Mouse (Mus musculus): ENCODE results near the gene Ankrd13d. TPM values are rescaled to one million over a fixed set of nuclear protein-coding genes. Genes with fewer than 3 reads are reported as not detected.

Gene Ankrd13d
- polyA plus RNA-seq, 2 experiments: 11.5 to 25.2 TPM

GRCm38 (mm10) chr19:4290749-4291148 lies 7.8 kb upstream of the Ankrd13d start:
- H3K4me3 ChIP-seq (replicated peaks; ENCODE audit: low read length): no peak overlapping the region
- H3K36me3 ChIP-seq (ENCODE audit: control insufficient read depth, insufficient read depth, low read length): peaks cover 89% of the 10 kb centered on the region
- H3K27me3 ChIP-seq (ENCODE audit: control insufficient read depth, insufficient read depth, low read length): no peaks in the 10 kb centered on the region
- H3K9me3 ChIP-seq (ENCODE audit: control insufficient read depth, low read length): no peaks in the 10 kb centered on the region
- H3K27ac ChIP-seq (replicated peaks; ENCODE audit: low read depth, low read length): no peak overlapping the region
- no peak overlapping the region for H3K4me2 ChIP-seq (replicated peaks; ENCODE audit: low read depth, low read length, severe bottlenecking)
- no peak for ATAC-seq (ENCODE audit: low FRiP score, low read depth)
- H3K9ac ChIP-seq (ENCODE audit: low read depth, low read length, severe bottlenecking): no peak overlapping the region
- TF ChIP-seq POLR2A (IDR thresholded peaks at IDR 0.05; ENCODE audit: borderline replicate concordance, extremely low read depth, insufficient read depth, insufficient read length): no peak
- no peaks in the 10 kb centered on the region for H3K4me1 ChIP-seq (ENCODE audit: control insufficient read depth, insufficient read depth, low read length)
- WGBS: 83% methylated on average over 15 of the region's 15 CpGs
- no peak for DNase-seq (ENCODE audit: low spot score)

- DNase-seq (ENCODE audit: low spot score): no peak
- Histone ChIP-seq H3K4me1 (ENCODE audit: control insufficient read depth, insufficient read depth, low read length) (peaks cover 8% of the 10 kb centered on the region; the same call in 1 of the 2 replicates), H3K4me3 (replicated peaks; ENCODE audit: low read length) (peak overlapping the region; percentile 63), H3K9ac (ENCODE audit: low read depth, low read length, severe bottlenecking) (peak overlapping the region; percentile 75), H3K36me3 (ENCODE audit: control insufficient read depth, insufficient read depth, low read length) (peaks cover 38% of the 10 kb centered on the region), H3K4me2 (replicated peaks; ENCODE audit: low read depth, low read length, severe bottlenecking) (peak overlapping the region; percentile 78), H3K9me3 (ENCODE audit: control insufficient read depth, low read length) (0 out of 2 replicates have a peak, but pooled peaks cover 2% of the 10 kb centered on the region), H3K27me3 (ENCODE audit: control insufficient read depth, insufficient read depth, low read length) (no peaks in the 10 kb centered on the region), H3K27ac (replicated peaks; ENCODE audit: low read depth, low read length) (0 out of 2 replicates have a peak overlapping the region, but pooled peaks have one; percentile 20)
- WGBS: 42% methylated on average over 7 of the region's 7 CpGs
- ATAC-seq (ENCODE audit: low FRiP score, low read depth): no peak
- no peak for TF ChIP-seq POLR2A (IDR thresholded peaks at IDR 0.05; ENCODE audit: borderline replicate concordance, extremely low read depth, insufficient read depth, insufficient read length)
Observed at GRCm38 (mm10) chr19:4283653-4284052, 716 bp upstream of the Ankrd13d start.

GRCm38 (mm10) chr19:4280425-4280824 lies 2.5 kb downstream of the Ankrd13d start:
- Histone ChIP-seq H3K9me3 (ENCODE audit: control insufficient read depth, low read length) (0 out of 2 replicates have a peak, but pooled peaks cover 5% of the 10 kb centered on the region), H3K4me2 (replicated peaks; ENCODE audit: low read depth, low read length, severe bottlenecking) (no peak overlapping the region), H3K27me3 (ENCODE audit: control insufficient read depth, insufficient read depth, low read length) (no peaks in the 10 kb centered on the region), H3K9ac (ENCODE audit: low read depth, low read length, severe bottlenecking) (no peak overlapping the region), H3K36me3 (ENCODE audit: control insufficient read depth, insufficient read depth, low read length) (peaks cover 6% of the 10 kb centered on the region), H3K4me3 (replicated peaks; ENCODE audit: low read length) (no peak overlapping the region), H3K27ac (replicated peaks; ENCODE audit: low read depth, low read length) (no peak overlapping the region), H3K4me1 (ENCODE audit: control insufficient read depth, insufficient read depth, low read length) (peaks cover 8% of the 10 kb centered on the region; the same call in 1 of the 2 replicates)
- no peak for DNase-seq (ENCODE audit: low spot score)
- WGBS: 94% methylated on average over 9 of the region's 9 CpGs
- no peak for ATAC-seq (ENCODE audit: low FRiP score, low read depth)
- TF ChIP-seq POLR2A (IDR thresholded peaks at IDR 0.05; ENCODE audit: borderline replicate concordance, extremely low read depth, insufficient read depth, insufficient read length): no peak

- 100% methylated on average over 1 of the region's 1 CpGs for WGBS
- ATAC-seq (ENCODE audit: low FRiP score, low read depth): no peak
- no peak for TF ChIP-seq POLR2A (IDR thresholded peaks at IDR 0.05; ENCODE audit: borderline replicate concordance, extremely low read depth, insufficient read depth, insufficient read length)
Observed at GRCm38 (mm10) chr19:4279487-4279886, 3.5 kb downstream of the Ankrd13d start.

GRCm38 (mm10) chr19:4270972-4271371 lies 12.0 kb downstream of the Ankrd13d start:
- Histone ChIP-seq H3K4me3 (replicated peaks; ENCODE audit: low read length) (no peak overlapping the region), H3K9ac (ENCODE audit: low read depth, low read length, severe bottlenecking) (no peak overlapping the region), H3K27ac (replicated peaks; ENCODE audit: low read depth, low read length) (no peak overlapping the region), H3K4me2 (replicated peaks; ENCODE audit: low read depth, low read length, severe bottlenecking) (no peak overlapping the region), H3K36me3 (ENCODE audit: control insufficient read depth, insufficient read depth, low read length) (peaks cover 15% of the 10 kb centered on the region; the same call in 1 of the 2 replicates), H3K9me3 (ENCODE audit: control insufficient read depth, low read length) (0 out of 2 replicates have a peak, but pooled peaks cover 2% of the 10 kb centered on the region), H3K4me1 (ENCODE audit: control insufficient read depth, insufficient read depth, low read length) (0 out of 2 replicates have a peak, but pooled peaks cover 6% of the 10 kb centered on the region), H3K27me3 (ENCODE audit: control insufficient read depth, insufficient read depth, low read length) (no peaks in the 10 kb centered on the region)
- no peak for TF ChIP-seq POLR2A (IDR thresholded peaks at IDR 0.05; ENCODE audit: borderline replicate concordance, extremely low read depth, insufficient read depth, insufficient read length)
- DNase-seq (ENCODE audit: low spot score) (no peak), ATAC-seq (ENCODE audit: low FRiP score, low read depth) (no peak)
- WGBS: 93% methylated on average over 11 of the region's 11 CpGs

More at GRCm38 (mm10) chr19:4279487-4279886, 3.5 kb downstream of the Ankrd13d start:
- H3K4me2 ChIP-seq (replicated peaks; ENCODE audit: low read depth, low read length, severe bottlenecking): no peak overlapping the region
- 0 out of 2 replicates have a peak, but pooled peaks cover 5% of the 10 kb centered on the region for H3K9me3 ChIP-seq (ENCODE audit: control insufficient read depth, low read length)
- H3K4me1 ChIP-seq (ENCODE audit: control insufficient read depth, insufficient read depth, low read length): peaks cover 8% of the 10 kb centered on the region; the same call in 1 of the 2 replicates
- H3K9ac ChIP-seq (ENCODE audit: low read depth, low read length, severe bottlenecking): no peak overlapping the region
- DNase-seq (ENCODE audit: low spot score): no peak
- no peaks in the 10 kb centered on the region for H3K27me3 ChIP-seq (ENCODE audit: control insufficient read depth, insufficient read depth, low read length)
- 0 out of 2 replicates have a peak, but pooled peaks cover 4% of the 10 kb centered on the region for H3K36me3 ChIP-seq (ENCODE audit: control insufficient read depth, insufficient read depth, low read length)
- H3K4me3 ChIP-seq (replicated peaks; ENCODE audit: low read length): no peak overlapping the region
- H3K27ac ChIP-seq (replicated peaks; ENCODE audit: low read depth, low read length): no peak overlapping the region

Measured in limb, embryonic 14.5 days (tissue).